Mouse (Mus musculus) left cerebral cortex, adult 8-10 months (tissue): ENCODE data around the gene E130218I03Rik. TPM values are rescaled to one million over a fixed set of nuclear protein-coding genes. Genes with fewer than 3 reads are reported as not detected.
"Not testable (repeated sequence)": the region's sequence is repeated elsewhere in the genome, so short reads cannot be mapped to it uniquely, and the experiment has no call there.

Source experiments
- DNase-seq, 2 experiments: peaks; one replicate each; pipeline ENCODE4 v3.0.0; 2022; ENCODE audit warnings: low spot score in 2 of 2
- total RNA-seq, 4 experiments: library from RNA; stranded (reverse); gene quantifications; 2 replicates each; pipeline ENCODE4 v1.2.4; 2022

The E130218I03Rik gene
- total RNA-seq, 4 experiments from 2014 or later, result not detected

DNA sequence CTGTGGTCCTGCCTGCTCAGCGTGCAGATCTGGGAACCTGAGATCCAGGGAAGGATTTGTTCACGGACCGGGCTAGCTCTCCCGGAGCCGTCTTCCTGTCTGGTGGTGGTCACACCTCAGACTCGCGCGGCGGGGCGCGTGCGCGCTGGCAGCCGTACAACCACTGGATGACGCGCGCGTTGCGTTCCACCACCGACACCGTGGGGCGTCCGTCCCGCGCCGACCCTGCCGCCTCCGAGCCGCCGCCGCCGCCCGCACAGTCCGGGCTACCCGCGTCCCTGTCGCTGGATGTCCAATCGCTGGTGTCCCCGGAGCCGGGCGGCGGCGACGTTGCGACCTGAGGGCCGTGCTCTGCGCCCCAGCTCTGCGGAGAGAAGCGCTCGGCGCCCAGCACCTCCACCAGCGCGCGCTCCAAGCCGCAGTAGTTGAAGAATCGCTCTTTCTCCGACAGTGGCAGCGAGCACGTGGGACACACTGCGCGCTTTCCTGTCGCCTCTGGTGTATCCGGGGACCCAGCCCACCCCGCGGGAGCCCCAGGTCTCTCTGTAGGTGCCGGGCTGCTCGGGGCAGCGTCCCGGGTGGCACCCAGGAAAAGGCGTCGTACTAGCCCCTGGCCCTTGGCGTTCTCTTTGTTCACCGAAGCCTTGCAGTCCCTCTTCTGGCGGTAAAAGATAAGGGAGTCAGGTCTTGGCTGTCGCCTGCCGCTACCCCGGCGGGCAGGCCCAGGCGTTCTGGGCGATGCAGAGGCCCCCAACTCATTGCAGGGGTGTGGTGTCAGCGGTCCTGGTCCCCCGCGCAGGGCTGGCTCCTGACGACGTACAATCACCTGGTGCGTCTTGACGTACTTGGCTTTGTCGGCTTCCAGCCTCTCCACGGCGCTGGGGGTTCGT lies 8.0 kb downstream of the E130218I03Rik start:
- peak in 1 of 2 experiments; percentile 32 for DNase-seq

DNA sequence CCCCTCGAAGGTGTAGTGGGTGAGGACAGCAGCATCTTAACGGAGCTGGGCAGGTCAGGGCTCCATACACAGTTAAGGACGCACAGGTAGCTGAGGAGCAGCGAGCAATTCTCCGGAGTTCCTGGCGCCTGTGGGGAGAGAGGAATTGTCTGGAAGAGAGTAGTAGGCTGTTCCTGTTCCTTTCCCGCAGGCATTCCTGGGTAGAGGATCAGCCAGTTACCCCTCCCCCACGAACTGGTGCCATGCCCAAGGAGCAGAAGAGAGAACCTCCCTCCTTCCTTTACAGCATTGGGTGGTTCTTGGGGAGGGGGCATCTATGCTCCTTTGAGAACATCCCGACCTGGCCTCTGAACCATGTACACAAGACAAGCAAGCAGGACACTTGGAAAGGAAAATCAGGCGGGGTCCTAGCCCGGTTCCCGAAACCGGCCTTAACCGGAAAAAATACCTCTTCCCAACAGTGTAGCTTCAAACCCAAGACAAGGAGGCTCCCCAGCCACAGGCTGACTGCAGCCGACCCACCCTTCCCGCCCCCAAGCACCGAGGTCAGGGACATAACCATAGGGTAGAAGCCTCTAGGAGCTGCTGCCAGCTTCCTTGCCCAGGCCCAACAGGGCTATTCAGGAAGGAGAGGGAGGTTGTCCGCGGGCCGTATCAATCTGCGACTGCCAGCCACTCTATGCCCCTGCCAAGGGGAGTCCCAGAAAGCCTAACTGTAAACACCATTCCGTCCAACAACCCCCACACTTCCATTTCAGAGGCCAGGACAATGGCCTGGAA lies 8.9 kb downstream of the E130218I03Rik start:
- no peak for DNase-seq

DNA sequence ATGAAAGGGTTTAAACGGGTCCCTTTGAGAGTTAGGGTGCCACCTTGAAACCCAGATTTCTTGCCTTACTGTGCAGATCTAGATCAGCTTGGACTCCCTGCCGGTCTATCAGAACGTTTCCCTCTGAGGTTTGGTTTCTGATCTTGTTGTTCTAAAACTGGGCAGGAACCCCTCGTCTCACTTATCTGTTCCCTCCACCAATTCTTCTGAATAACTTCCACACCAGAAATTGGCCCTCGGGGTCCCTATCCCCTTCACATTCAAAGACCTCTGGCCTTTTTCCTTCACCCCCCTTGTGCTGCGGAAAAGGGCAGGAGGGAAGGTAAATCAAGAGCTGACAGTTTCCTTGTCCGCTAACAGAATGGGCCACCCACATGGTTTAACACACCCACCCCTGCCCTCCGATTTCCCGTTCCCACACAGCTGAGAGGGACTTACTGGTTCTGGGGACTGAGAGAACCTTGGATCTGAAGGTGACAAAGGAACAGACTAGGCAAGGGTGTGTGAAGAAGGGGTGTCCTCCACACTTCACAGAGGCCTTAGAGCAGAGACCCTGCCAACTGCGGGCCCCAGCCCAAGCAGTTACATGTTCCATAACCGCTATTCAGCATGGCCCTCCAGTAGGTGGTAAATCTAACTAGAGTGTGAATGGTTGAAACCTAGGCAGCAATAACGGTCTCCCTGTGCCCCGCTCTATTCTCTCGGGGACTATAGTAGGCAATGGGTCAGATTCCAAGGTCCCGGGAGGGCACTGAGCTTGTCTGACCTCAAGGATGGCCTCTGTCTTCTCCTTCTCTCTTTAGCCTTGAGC lies 9.7 kb downstream of the E130218I03Rik start:
- DNase-seq, result no peak

DNA sequence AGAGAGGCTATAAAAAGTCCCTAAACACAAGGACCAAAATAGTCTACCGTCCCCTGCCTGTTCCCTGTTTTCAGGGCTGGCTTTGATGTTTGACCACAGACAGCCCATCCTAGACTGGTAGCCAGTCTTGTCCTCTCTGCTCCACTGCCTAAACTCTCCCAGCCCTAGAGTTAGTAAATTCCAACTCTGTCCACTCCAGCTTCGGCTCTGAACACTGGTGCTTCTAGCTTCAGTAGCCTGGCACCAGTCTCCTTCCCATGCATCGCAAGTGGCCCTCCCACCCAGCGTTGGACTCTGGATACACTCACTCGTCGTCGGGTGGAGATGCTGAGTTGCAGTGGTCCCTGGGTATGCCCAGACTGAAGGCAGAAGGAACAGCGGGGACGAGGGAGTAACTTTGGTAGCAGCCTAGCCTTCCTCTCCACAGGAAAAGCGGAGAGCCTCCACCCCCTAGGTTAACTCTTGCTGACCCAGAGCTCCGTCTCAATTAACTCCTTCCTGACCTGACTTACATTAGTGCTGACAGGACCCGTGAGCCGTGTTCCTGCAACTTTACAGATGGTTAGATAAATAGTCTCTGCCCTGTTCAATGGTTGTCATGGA lies 10.4 kb downstream of the E130218I03Rik start, which contains the start of gene Grrp1:
Grrp1 (minus strand) TSS at position 385 of the 603 bp plus-strand sequence.
- DNase-seq, result no peak

DNA sequence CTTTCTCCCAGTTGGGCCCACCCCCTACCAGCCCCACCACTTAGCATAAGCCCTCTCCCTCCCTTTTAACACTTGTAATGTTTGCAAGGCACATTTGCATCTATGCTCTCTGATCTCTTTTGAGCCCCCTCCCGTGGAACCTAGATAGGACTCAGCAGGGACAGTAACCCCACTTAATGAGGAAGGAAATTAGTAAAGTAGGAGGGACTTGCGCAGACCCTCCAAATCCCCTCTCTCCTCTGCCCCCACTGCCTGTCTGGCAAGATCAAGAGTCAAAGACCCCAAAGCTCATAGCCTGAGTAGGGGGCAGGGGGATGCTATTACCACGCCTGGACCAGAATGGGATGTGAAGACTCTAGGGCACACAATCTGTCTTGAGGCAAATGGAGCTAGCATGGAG lies 11.4 kb downstream of the E130218I03Rik start:
- no peak for DNase-seq

DNA sequence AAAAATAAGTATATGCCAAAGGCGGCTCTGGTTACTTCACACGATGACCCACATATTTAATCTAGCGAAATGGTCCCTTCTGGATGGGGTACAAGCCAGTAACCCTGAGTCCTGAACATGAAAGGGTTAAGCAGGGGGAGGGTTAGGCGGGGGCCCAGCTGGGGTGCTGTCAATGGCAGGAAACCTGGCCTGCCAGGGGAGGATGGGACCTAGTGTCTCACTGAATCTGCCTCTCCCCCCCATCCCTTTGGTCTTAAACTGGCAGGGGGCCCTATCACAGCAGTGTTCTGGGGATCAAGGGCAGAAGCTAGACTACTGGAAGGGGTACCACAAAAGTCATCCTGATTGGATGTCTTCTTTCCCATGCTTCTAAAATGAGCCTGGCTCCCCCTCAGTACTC lies 12.4 kb downstream of the E130218I03Rik start:
- no peak for DNase-seq

DNA sequence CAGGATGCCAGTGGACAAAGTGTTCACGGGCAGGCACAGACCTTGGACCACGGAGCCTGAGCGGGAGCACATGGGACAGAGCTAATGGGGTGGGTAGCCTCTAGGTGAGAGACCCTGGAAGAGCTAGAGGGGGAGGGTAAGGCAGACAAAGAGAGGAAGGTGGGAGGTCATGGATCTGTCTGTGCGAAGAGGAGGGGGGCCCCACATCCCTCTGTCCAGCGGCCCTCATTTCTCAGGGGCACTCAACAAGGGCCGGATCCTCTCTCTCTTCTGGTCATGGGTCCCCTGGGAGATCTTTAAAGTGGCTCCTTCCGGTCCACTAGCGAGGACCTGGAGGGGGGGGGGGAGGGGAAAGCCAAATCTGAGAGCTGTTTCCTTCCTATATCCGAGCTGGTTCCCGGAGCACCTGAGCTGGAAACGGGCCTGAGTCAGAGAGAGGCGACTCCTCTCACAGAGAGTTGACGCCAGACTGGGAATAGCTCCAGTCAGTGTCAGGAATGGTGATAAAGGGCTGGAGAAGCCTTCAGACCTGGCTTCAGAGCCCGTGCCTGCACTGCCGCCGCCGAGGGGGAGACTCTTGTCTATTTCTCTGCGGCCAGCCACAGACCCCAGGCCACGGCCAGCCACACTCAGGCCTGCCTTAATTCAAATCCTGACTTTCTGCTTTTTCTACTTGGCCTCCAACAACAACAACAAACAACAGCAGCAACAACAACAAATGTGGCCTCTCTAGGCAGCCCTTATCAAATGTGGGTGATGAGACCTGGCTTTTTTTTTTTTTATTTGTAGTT lies 13.1 kb downstream of the E130218I03Rik start:
- no peak for DNase-seq

DNA sequence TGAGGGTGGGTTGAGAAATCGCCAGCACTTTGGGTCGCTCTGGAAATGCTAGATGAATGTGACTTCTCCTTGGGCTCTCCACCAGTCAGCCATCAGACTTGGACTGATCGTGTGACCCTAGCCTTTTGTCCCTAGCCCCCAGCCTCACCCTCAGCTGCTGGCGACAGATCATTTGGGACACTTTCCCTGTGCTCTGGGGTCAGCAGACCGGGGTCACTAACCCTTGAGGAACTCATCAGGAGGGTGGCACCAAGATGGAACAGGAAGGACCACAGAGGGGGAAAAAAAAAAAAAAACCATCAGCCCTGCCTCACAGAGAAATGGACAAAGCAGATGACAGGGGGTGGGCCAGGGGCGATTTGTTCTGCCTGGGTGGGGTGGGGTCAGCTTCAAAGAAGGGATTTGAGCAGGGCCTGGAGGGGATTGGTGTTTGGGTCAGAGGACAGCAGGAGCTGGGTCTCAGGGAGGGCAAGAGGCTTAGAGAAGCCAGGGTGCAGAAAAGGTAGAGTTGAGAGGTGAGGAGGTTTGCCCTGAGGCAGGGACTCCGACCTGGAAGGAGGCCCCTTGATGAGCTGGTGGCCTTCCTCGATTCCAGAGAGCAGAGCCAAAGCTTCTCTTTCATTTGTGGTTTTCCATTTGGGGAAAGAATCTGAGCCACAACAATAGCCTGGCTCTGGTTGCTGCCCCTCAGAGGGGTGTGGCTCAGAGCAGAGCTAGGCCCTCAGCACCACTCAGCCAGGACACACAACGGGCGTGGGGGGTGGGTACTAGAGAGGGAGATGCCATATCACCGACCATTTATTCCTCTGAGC lies 13.9 kb downstream of the E130218I03Rik start:
- DNase-seq, result no peak

DNA sequence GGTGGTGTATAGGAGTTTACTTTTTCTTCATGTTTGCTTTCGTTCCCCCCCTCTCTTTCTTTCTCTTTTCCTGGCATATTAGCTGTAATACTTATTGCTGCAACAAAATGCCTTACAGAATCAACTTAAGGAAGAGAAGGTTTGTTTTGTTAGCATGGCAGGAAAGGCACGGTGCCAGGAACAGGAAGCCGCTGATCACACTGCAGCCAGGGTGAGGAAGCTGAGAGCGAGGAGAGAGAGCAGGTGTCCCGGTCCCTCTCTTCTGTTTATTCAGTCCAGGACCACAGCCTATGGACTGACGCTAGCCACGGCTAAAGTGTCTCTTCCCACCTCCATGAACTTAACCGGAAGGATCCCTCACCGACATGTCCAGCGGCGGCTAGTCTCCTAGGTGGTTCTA lies 14.9 kb downstream of the E130218I03Rik start:
- DNase-seq, result no peak

DNA sequence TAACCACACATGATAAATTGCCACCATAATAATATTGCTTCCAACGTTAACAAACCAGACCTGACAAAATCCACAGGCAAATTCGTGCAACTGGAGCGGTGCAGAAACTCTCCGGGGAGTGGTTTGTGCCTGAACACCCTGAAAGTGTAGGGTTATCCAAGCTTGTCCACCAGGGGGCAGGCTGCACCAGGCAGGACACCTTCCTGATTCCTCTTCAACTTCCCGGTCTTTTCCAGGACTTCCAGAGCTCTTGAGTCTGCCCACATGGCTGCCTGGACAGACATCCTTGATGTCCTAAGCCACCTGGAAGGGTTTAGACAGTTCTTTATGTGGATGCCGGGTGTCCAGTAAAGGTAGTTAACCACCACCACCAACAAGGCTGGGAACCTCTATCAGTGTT lies 19.7 kb downstream of the E130218I03Rik start:
- DNase-seq, result no peak

DNA sequence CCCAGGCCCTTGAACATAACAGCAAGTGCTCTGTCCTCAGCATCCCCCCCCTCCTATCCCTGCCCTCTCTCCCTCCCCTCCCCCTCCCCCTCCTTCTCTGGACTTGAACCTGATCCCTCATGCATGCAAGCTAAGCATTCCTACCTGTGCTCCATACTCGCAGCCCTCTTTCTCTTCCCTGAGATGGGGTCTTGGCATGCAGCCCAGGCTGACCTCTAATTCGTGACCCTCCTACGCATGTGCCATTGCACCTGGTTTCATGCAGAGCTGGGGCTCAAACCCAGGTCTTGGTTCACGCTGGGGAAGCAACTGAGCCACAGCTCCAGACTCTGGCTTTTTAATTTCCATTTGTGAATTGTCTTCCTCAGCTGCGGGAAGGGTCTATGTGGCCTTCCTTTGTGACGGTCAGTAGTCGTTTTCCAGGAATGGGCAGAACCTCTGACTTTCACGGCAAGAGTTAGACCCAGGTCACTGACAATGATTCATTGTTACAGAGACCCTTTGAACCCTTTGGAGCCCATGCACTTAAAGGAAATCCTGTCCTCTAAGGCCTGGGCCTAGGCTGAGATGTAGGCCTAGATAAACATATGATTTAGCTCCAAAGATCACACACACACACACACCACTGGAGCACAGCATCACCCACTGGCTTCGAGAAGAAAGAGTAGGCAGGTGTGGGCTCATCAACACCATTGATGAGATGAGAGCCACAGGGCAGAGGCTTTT lies 22.6 kb downstream of the E130218I03Rik start:
- no peak for DNase-seq

DNA sequence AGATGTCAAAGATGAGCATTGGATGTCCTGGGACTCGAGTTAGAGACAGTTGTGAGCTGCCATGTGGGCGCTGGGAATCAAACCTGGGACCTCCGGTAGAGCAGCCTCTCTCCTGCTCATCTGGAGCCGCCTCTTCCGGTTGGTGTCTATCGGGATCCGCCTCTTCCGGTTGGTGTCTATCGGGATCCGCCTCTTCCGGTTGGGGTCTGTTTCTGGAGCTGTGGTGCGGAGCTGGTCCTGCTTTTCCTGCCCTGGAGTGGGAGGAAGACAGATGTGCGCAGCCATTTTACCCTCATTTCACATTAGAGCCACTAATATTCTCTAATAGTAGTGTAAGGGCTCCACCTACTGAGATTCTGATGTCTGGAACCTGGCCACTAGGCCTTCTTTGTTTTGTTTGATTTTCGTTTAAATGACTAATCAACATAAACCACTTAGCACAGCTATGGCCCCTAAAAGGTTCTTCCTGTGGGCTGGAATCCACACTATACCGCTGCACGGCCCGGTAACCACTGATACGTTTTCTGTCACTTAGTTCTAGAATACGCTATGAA lies 24.7 kb downstream of the E130218I03Rik start:
- no peak for DNase-seq

DNA sequence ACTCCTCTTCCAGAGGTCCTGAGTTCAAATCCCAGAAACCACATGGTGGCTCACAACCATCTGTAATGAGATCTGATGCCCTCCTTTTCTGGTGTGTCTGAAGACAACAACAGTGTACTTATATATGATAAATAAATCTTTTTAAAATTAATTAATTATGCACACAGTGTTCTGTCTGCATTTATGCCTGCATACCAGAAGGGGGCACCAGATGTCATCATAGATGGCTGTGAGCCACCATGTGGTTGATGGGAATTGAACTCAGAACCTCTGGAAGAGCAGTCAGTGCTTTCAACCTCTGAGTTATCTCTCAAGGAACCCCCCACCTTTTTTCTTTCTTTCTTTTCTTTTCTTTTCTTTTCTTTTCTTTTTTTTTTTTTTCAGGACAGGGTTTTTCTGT lies 26.2 kb downstream of the E130218I03Rik start:
- not testable (repeated sequence) for DNase-seq

DNA sequence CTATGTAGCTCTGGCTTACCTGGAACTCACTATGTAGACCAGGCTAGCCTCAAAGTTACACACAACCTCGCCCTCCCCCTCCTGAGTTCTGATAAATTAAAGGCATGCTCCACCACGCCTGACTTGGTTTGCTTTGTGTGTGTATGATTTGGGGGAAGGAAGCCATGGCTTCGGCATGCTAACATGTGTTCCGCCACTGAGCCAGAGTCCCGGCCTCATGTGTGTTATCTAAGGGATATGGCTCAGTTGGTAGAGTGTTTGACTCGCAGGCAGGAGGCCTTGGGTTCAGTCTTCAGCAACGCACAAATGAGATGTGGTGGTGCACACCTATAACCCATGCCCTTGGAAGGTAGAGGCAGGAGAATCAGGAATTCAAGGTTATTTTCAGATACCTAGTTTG lies 28.5 kb downstream of the E130218I03Rik start:
- DNase-seq, result no peak

DNA sequence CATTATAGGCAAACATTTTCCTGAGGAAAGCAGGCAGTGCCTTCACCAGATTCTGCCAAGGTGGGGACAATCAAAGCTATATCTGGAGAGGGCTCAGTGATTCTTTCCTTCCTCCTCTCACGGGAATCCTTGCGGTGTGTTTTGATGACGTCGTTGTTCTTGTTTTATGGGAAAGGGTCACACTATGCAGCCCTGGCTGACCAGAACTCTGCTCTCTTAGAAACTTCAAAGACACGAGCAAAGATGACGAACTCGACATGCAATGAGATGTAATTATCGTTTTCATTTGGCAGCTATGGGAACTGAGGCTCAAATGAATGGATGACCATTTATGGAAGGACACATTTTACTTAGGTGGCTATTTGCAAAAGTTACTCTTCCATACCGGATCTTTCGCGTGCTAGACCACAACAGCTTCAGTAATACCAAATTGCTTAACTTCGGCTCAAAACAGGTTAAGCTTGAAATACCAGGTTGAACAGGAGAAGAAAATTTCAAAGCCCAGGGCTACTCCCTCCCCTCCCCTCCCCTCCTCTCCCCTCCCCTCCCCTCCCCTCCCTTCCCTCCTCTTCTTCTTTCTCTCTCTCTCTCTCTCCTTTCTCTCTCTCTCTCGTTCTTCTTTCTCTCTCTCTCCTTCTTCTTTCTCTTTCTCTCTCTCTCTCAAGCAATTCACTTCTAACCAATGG lies 29.4 kb downstream of the E130218I03Rik start:
- DNase-seq, result no peak

DNA sequence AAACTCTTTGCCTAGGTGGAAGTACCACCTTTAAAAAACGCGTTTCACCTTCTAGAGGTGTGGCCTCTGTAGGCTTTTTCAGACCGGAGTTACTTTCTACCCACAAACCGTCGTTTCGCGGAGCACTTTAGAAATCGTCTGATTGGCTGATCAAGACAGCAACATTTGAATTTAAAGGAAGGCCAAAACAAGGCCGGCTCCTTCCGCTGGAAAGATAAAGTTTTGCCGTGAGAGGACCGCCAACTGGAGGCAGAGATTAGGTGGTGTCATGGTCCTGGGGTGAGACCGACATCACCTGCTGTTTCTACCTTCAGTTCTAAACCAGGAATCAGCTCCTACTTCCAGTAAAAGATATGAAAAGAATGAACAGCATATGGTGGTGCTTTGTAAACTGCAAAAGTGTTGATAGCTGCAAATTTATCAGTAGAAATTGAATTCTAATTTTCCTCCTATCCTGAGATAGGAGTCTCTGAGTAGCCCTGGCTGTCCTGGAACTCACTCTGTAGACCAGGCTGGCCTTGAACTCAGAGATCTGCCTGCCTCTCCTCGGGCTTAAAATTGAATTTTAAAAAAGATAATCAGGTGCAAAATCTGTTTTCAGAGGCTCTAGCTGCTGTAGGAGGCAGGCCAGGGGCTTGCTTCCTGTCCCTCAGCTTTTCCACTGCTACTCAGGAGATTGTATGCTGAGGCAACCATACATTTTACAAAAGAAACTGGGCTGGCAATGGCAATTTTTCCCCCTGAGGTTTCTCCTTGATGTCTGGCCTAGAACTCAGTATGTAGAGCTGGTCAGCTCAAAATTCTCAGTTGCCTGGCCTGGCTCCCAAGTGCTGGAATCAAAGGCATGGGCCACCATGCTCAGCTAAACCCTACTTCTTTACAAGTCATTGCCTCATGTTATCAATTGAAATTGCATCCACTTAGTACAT lies 30.2 kb downstream of the E130218I03Rik start:
- no peak for DNase-seq

DNA sequence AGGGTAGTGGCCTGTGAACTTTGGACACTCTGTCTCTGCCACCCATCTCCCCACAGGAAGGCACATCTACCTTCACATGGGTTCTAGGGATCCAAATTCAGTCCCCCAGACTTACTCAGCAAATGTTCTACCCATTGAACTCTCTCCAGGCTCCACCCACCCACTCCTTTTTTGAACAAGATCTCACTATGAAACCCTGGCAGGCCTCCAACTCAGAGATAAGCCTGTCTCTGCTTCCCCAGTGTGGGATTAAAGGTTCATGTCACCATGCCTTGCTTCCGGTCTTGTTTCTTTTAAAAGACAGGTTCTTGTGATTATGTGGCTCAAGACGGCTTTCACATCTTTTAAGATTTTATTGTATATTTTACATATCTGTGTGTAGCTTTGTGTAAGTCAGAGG lies 41.5 kb downstream of the E130218I03Rik start:
- no peak for DNase-seq
